8 mouse cellular contexts compared by ENCODE assay signal in the genomic region with DNA sequence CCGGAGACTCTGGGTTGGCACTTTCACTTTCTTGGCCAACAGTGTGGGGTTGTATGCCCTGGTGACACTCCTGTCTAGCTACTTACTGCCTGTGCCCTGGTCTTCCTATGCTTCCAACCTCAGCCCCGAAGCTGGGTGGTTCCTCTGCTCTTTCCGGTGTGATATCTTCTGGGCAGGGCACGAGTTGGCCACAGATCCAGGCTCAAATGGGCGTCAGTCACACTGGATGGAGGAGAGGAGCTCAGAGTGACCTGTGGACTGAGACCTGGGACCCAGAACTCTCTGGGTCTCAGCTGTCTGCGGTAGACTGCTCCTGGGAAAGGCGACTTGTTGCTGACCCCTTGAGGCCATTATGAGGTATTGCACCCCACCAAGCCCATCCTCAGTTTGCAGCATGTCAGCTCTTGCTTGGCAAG. TPM values are rescaled to one million over a fixed set of nuclear protein-coding genes. Genes with fewer than 3 reads are reported as not detected.
A peak's percentile ranks its signal among the peaks of the same experiment; 100 is the strongest.
DNase-seq lines count a peak whose midpoint lies in the region; ATAC-seq and TF ChIP-seq lines count a peak whose summit lies in the region.

Gene Arhgef16 (minus strand): TSS at position 211 of the 416 bp plus-strand sequence.

- WGBS in lung, embryonic 14.5 days, result 25% methylated on average over 7 of the region's 7 CpGs

- no peaks in the 10 kb centered on the region for H3K36me3 ChIP-seq in lung, embryonic 14.5 days (ENCODE audit: insufficient read depth)

- peak; percentile 93 for TF ChIP-seq CTCF in lung, embryonic 14.5 days (IDR thresholded peaks at IDR 0.05; ENCODE audit: low read depth)

- H3K9me3 ChIP-seq in lung, embryonic 14.5 days (ENCODE audit: low read depth, low read length), result no peaks in the 10 kb centered on the region

- H3K4me2 ChIP-seq in lung, embryonic 14.5 days, result no peak within 1 kb of the TSS; the same call in 1 of the 2 replicates

- H3K27ac ChIP-seq in lung, embryonic 14.5 days (ENCODE audit: low read depth), result no peak within 1 kb of the TSS

- peak; percentile 63 for DNase-seq in CD4-positive, CD25-positive, alpha-beta regulatory T cell, adult 2 months (ENCODE audit: low read depth, low spot score)
- peak; percentile 31 for DNase-seq in WW6 (ENCODE audit: low read depth, low spot score)
- DNase-seq in embryo, embryonic 10 days (ENCODE audit: low spot score), result peak; percentile 83
- peak; percentile 49 to 61 for DNase-seq in heart, postnatal 36 days
- DNase-seq in kidney, postnatal 4 days, result peak; percentile 59 to 73
- DNase-seq in lung, embryonic 14.5 days, result peak; percentile 79
- peak; percentile 78 for DNase-seq in retina, postnatal 1 day

- ATAC-seq in CD4-positive, CD25-positive, alpha-beta regulatory T cell, adult 4 months, result no peak
- no peak for ATAC-seq in lung, embryonic 14.5 days (ENCODE audit: insufficient read depth)

- no peaks in the 10 kb centered on the region for H3K4me1 ChIP-seq in lung, embryonic 14.5 days (ENCODE audit: insufficient read depth)

- no peak within 1 kb of the TSS for H3K9ac ChIP-seq in lung, embryonic 14.5 days

- intact Hi-C loops in heart, postnatal 36 days (cut with DNase I), result loop anchor here (1.0 to 2.0 kb wide), 2 partner anchors 138 to 237 kb away; no protein-coding TSS in a partner anchor

- H3K27me3 ChIP-seq in lung, embryonic 14.5 days (ENCODE audit: insufficient read depth, low read length), result peaks cover 21% of the 10 kb centered on the region

- no peak within 1 kb of the TSS for H3K4me3 ChIP-seq in lung, embryonic 14.5 days (ENCODE audit: low read depth, low read length)

RNA-seq across cellular contexts. Expression of gene Arhgef16, which starts in this region (rescaled TPM):
- polyA plus RNA-seq in CD4-positive, CD25-positive, alpha-beta regulatory T cell, adult 4 months (2017; shearing (Covaris generic)), result under 1 TPM in 1 of 2 experiments, not detected in 1; 0.39 TPM
- under 1 TPM; 0.17 to 0.19 TPM for total RNA-seq in heart, postnatal 36 days (2021)
- 15.4 and 16.2 TPM in 2 replicates for polyA plus RNA-seq in lung, embryonic 14.5 days (2014; fragmentation: Nextera tagmentation; extraction: Ambion mirVana)

Comparison
In these comparisons a context has a peak if more than half of its experiments do, and no peak if none do; other contexts are left out.
1. RNA of gene Arhgef16 (polyA plus RNA-seq): 15.4 to 16.2 TPM in lung, embryonic 14.5 days; 0.39 TPM in CD4-positive, CD25-positive, alpha-beta regulatory T cell, adult 4 months; every median in the first group is over 10 times any median in the second.
2. Peak in DNase-seq in heart, postnatal 36 days; RNA of the gene not detected or under 1 TPM.
3. DNase-seq: peak in every context shown above with its lines; median percentile 83 in embryo, embryonic 10 days; 79 in lung, embryonic 14.5 days; 78 in retina, postnatal 1 day; 66 in kidney, postnatal 4 days; 63 in CD4-positive, CD25-positive, alpha-beta regulatory T cell, adult 2 months; 55 in heart, postnatal 36 days; 31 in WW6.